ENCODE assay signal across 8 mouse cellular contexts in the genomic region with DNA sequence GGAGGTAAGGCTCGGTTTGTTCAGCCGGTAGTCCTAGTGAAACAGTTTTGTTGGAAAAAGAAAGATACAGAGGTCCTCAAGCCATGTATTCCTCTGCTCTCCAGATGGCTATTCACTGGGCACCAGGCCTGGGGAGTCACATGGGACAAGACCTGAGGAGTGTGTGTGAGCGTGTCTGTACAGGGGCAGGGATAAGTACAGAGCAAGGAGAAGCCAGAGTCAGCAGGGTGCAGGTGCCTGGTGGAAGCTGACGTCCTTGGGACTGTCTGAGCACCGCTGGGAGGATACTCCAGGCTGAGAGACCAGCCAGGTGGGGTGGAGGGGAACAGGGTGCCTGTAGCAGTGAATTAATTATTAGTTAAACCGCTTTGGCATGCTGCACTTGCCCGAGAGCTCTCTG. TPM values are rescaled to one million over a fixed set of nuclear protein-coding genes. Genes with fewer than 3 reads are reported as not detected.
DNase-seq lines count a peak whose midpoint lies in the region; ATAC-seq and TF ChIP-seq lines count a peak whose summit lies in the region.

No protein-coding gene starts in this region.

- H3K27me3 ChIP-seq in embryonic facial prominence, embryonic 12.5 days: no peaks in the 10 kb centered on the region
- H3K27me3 ChIP-seq in embryonic facial prominence, embryonic 10.5 days (replicated peaks; ENCODE audit: low read depth, poor library complexity, severe bottlenecking): no peaks in the 10 kb centered on the region
- H3K27me3 ChIP-seq in forebrain, postnatal 0 days (ENCODE audit: insufficient read depth, low read length): no peaks in the 10 kb centered on the region
- no peaks in the 10 kb centered on the region for H3K27me3 ChIP-seq in limb, embryonic 15.5 days

- no peak overlapping the region for H3K4me3 ChIP-seq in embryonic facial prominence, embryonic 12.5 days
- H3K4me3 ChIP-seq in embryonic facial prominence, embryonic 10.5 days: no peak overlapping the region
- H3K4me3 ChIP-seq in forebrain, postnatal 0 days (ENCODE audit: low read depth, low read length): no peak overlapping the region
- no peak overlapping the region for H3K4me3 ChIP-seq in limb, embryonic 15.5 days

- DNase-seq in embryonic facial prominence, embryonic 10.5 days (ENCODE audit: low spot score): no peak
- peak; percentile 46 for DNase-seq in cerebellum, adult 11 months
- no peak for DNase-seq in forebrain, postnatal 0 days
- no peak for DNase-seq in right cerebral cortex, postnatal 36 days (ENCODE audit: low spot score in 2 of 2)
- no peak for DNase-seq in right cerebral cortex, adult 2 months (ENCODE audit: low spot score in 2 of 2)
- DNase-seq in left cerebral cortex, adult 8-10 months (ENCODE audit: low spot score in 2 of 2): no peak

- H3K9ac ChIP-seq in embryonic facial prominence, embryonic 12.5 days: no peak overlapping the region
- no peak overlapping the region for H3K9ac ChIP-seq in forebrain, postnatal 0 days
- no peak overlapping the region for H3K9ac ChIP-seq in limb, embryonic 15.5 days

- no peaks in the 10 kb centered on the region for H3K4me1 ChIP-seq in embryonic facial prominence, embryonic 12.5 days
- H3K4me1 ChIP-seq in embryonic facial prominence, embryonic 10.5 days: peaks cover 24% of the 10 kb centered on the region
- H3K4me1 ChIP-seq in forebrain, postnatal 0 days (ENCODE audit: insufficient read depth): no peaks in the 10 kb centered on the region
- peaks cover 11% of the 10 kb centered on the region for H3K4me1 ChIP-seq in limb, embryonic 15.5 days

- no peak for TF ChIP-seq CTCF in forebrain, postnatal 0 days (IDR thresholded peaks at IDR 0.05; ENCODE audit: low read depth)

- peak overlapping the region; percentile 1; the same call in 1 of the 2 replicates for H3K27ac ChIP-seq in embryonic facial prominence, embryonic 12.5 days
- no peak overlapping the region for H3K27ac ChIP-seq in embryonic facial prominence, embryonic 10.5 days (replicated peaks)
- H3K27ac ChIP-seq in forebrain, postnatal 0 days (ENCODE audit: low read depth, low read length): peak overlapping the region; percentile 73
- H3K27ac ChIP-seq in limb, embryonic 15.5 days: peak overlapping the region; percentile 85

- no peaks in the 10 kb centered on the region for H3K9me3 ChIP-seq in embryonic facial prominence, embryonic 12.5 days
- no peaks in the 10 kb centered on the region for H3K9me3 ChIP-seq in embryonic facial prominence, embryonic 10.5 days
- H3K9me3 ChIP-seq in forebrain, postnatal 0 days (ENCODE audit: low read length): no peaks in the 10 kb centered on the region
- H3K9me3 ChIP-seq in limb, embryonic 15.5 days: no peaks in the 10 kb centered on the region

- H3K36me3 ChIP-seq in embryonic facial prominence, embryonic 12.5 days: peaks cover 12% of the 10 kb centered on the region
- H3K36me3 ChIP-seq in embryonic facial prominence, embryonic 10.5 days (replicated peaks): peaks cover 94% of the 10 kb centered on the region
- no peaks in the 10 kb centered on the region for H3K36me3 ChIP-seq in forebrain, postnatal 0 days (ENCODE audit: insufficient read depth)
- peaks cover 5% of the 10 kb centered on the region; the same call in 1 of the 2 replicates for H3K36me3 ChIP-seq in limb, embryonic 15.5 days

- H3K4me2 ChIP-seq in embryonic facial prominence, embryonic 12.5 days (replicated peaks): no peak overlapping the region
- H3K4me2 ChIP-seq in forebrain, postnatal 0 days (ENCODE audit: low read depth): no peak overlapping the region
- H3K4me2 ChIP-seq in limb, embryonic 15.5 days: no peak overlapping the region

- no peak for ATAC-seq in embryonic facial prominence, embryonic 12.5 days (ENCODE audit: insufficient number of reproducible peaks, insufficient read depth, low FRiP score, low TSS enrichment)
- no peak for ATAC-seq in forebrain, postnatal 0 days
- no peak for ATAC-seq in limb, embryonic 15.5 days (ENCODE audit: insufficient number of reproducible peaks, low FRiP score, low TSS enrichment, low read depth)

- 81% methylated on average over 7 of the region's 7 CpGs for WGBS in embryonic facial prominence, embryonic 12.5 days
- 86% methylated on average over 7 of the region's 7 CpGs for WGBS in embryonic facial prominence, embryonic 10.5 days
- WGBS in forebrain, postnatal 0 days: 55% methylated on average over 7 of the region's 7 CpGs
- 69% methylated on average over 7 of the region's 7 CpGs for WGBS in limb, embryonic 15.5 days

RNA-seq across cellular contexts. Expression of a gene that starts 10.7 kb away (rescaled TPM):
- 81.1 and 82.9 TPM in 2 replicates for polyA plus RNA-seq in embryonic facial prominence, embryonic 12.5 days (2016; fragmentation: Nextera tagmentation; extraction: Ambion mirVana)
- polyA plus RNA-seq in embryonic facial prominence, embryonic 10.5 days (2016; fragmentation: Nextera tagmentation; extraction: Ambion mirVana): 120 and 121 TPM in 2 replicates
- total RNA-seq in forebrain, postnatal 0 days (2014; rRNA removed): 19.1 and 23.8 TPM in 2 replicates
- 39.7 and 56.0 TPM in 2 replicates for polyA plus RNA-seq in forebrain, postnatal 0 days (2015; fragmentation: Nextera tagmentation; extraction: Ambion mirVana)
- polyA plus RNA-seq in limb, embryonic 15.5 days (2015; fragmentation: Nextera tagmentation; extraction: Ambion mirVana): 72.4 and 73.9 TPM in 2 replicates
- total RNA-seq in left cerebral cortex, adult 8-10 months (2022): 10 to 100 TPM; 50.5 to 74.7 (median 65.5) TPM

RNA-seq across cellular contexts. Expression of a gene that starts 13.6 kb away (rescaled TPM):
- polyA plus RNA-seq in embryonic facial prominence, embryonic 12.5 days (2016; fragmentation: Nextera tagmentation; extraction: Ambion mirVana): 56.5 and 61.0 TPM in 2 replicates
- 89.0 and 93.2 TPM in 2 replicates for polyA plus RNA-seq in embryonic facial prominence, embryonic 10.5 days (2016; fragmentation: Nextera tagmentation; extraction: Ambion mirVana)
- 21.7 and 34.2 TPM in 2 replicates for total RNA-seq in forebrain, postnatal 0 days (2014; rRNA removed)
- polyA plus RNA-seq in forebrain, postnatal 0 days (2015; fragmentation: Nextera tagmentation; extraction: Ambion mirVana): 21.2 TPM in 2 replicates
- 28.2 and 28.3 TPM in 2 replicates for polyA plus RNA-seq in limb, embryonic 15.5 days (2015; fragmentation: Nextera tagmentation; extraction: Ambion mirVana)
- 1 to 10 TPM; 8.2 to 9.7 (median 9.2) TPM for total RNA-seq in left cerebral cortex, adult 8-10 months (2022)
